Mouse (Mus musculus) CH12.LX (cell line): ENCODE data around the gene Slc15a5. TPM values are rescaled to one million over a fixed set of nuclear protein-coding genes. Genes with fewer than 3 reads are reported as not detected.

Experiments used
- DNase-seq: peaks from one replicate; pipeline ENCODE4 v3.0.0-alpha.2; 2013; ENCODE audit errors: extremely low read depth
- H3K27ac ChIP-seq: 2 replicates; pipeline ENCODE4 v1.5.1; 2012; ENCODE audit warnings: low read depth, mild to moderate bottlenecking, control low read depth, moderate library complexity; ENCODE audit not compliant: insufficient read depth
- H3K27me3 ChIP-seq: replicated peaks from 2 replicates; pipeline ENCODE3; 2012; ENCODE audit warnings: inconsistent platforms
- H3K36me3 ChIP-seq, 2 experiments: replicated peaks in 1 of 2; 2 replicates each; pipeline versions ENCODE3 to v1.6.1; 2012; ENCODE audit warnings: inconsistent platforms in 1 of 2, low read length in 1 of 2, mild to moderate bottlenecking in 1 of 2, mixed read lengths in 1 of 2, moderate library complexity in 1 of 2; ENCODE audit not compliant: control insufficient read depth in 1 of 2, insufficient read depth in 1 of 2
- H3K4me1 ChIP-seq, 2 experiments: 2 replicates each; pipeline ENCODE4 v1.6.1; 2012; ENCODE audit warnings: inconsistent platforms in 1 of 2, moderate library complexity in 1 of 2; ENCODE audit not compliant: insufficient read depth in 2 of 2, control insufficient read depth in 1 of 2
- H3K4me2 ChIP-seq: 2 replicates; pipeline ENCODE4 v1.6.1; 2012; ENCODE audit warnings: low read depth, mild to moderate bottlenecking, control low read depth; ENCODE audit not compliant: poor library complexity, insufficient read depth, severe bottlenecking
- H3K4me3 ChIP-seq, 3 experiments: fragments of 150-350 bp in 1 of 3; sonication (generic) in 1 of 3; replicated peaks in 1 of 3; 2 replicates each; pipeline versions ENCODE3 to v1.5.1; 2011 to 2012; ENCODE audit warnings: low read depth in 2 of 3, low read length in 2 of 3, mild to moderate bottlenecking in 2 of 3, moderate library complexity in 2 of 3, control low read depth in 1 of 3, improper control_type of control experiment in 1 of 3, inconsistent platforms in 1 of 3, mixed read lengths in 1 of 3; ENCODE audit not compliant: poor library complexity in 1 of 3
- H3K79me2 ChIP-seq: replicated peaks from 2 replicates; pipeline ENCODE4 v1.6.1; 2012; ENCODE audit warnings: mild to moderate bottlenecking, moderate library complexity; ENCODE audit not compliant: control insufficient read depth, poor library complexity, insufficient read depth, severe bottlenecking; ENCODE audit errors: extremely low read depth
- H3K9ac ChIP-seq: 2 replicates; pipeline ENCODE4 v1.6.1; 2012; ENCODE audit warnings: low read depth, mild to moderate bottlenecking, control low read depth, moderate library complexity; ENCODE audit not compliant: insufficient read depth
- H3K9me3 ChIP-seq: replicated peaks from 2 replicates; pipeline ENCODE3; 2012; ENCODE audit warnings: low read length, inconsistent platforms, mixed read lengths
- CHD1 ChIP-seq: IDR thresholded peaks from 2 replicates; pipeline ENCODE4 v1.6.1; 2012; ENCODE audit warnings: low read depth, low read length, improper control_type of control experiment, inconsistent platforms
- CHD2 ChIP-seq: IDR thresholded peaks from 2 replicates; pipeline ENCODE4 v1.6.1; 2011; ENCODE audit warnings: low read length, improper control_type of control experiment
- EP300 ChIP-seq: IDR thresholded peaks from 2 replicates; pipeline ENCODE4 v1.6.1; 2011; ENCODE audit warnings: low read length, improper control_type of control experiment
- GABPA ChIP-seq: IDR thresholded peaks from 2 replicates; pipeline ENCODE4 v1.6.1; 2012; ENCODE audit warnings: low read depth, low read length, improper control_type of control experiment, inconsistent platforms; ENCODE audit not compliant: insufficient replicate concordance
- HCFC1 ChIP-seq: IDR thresholded peaks from 2 replicates; pipeline ENCODE4 v1.6.1; 2012; ENCODE audit warnings: low read depth, mild to moderate bottlenecking, inconsistent platforms, low read length, improper control_type of control experiment
- JUN ChIP-seq: IDR thresholded peaks from 2 replicates; pipeline ENCODE4 v1.6.1; 2011; ENCODE audit warnings: low read depth, mild to moderate bottlenecking, low read length, improper control_type of control experiment, moderate library complexity; ENCODE audit not compliant: insufficient read depth
- JUND ChIP-seq: conservative IDR thresholded peaks from 2 replicates; pipeline ENCODE4 v1.6.1; 2011; ENCODE audit warnings: low read depth, low read length, improper control_type of control experiment
- KAT2A ChIP-seq: IDR thresholded peaks from 2 replicates; pipeline ENCODE4 v1.6.1; 2012; ENCODE audit warnings: low read length, improper control_type of control experiment, inconsistent platforms; ENCODE audit not compliant: insufficient replicate concordance
- MAFK ChIP-seq: IDR thresholded peaks from 2 replicates; pipeline ENCODE4 v1.6.1; 2011; ENCODE audit warnings: low read length, improper control_type of control experiment; ENCODE audit not compliant: insufficient replicate concordance
- MAZ ChIP-seq: IDR thresholded peaks from 2 replicates; pipeline ENCODE4 v1.6.1; 2012; ENCODE audit warnings: low read depth, mild to moderate bottlenecking, inconsistent platforms, low read length, improper control_type of control experiment, moderate library complexity
- MEF2A ChIP-seq: IDR thresholded peaks from 2 replicates; pipeline ENCODE4 v1.6.1; 2014; ENCODE audit warnings: low read depth, mild to moderate bottlenecking, inconsistent platforms, low read length, improper control_type of control experiment, borderline replicate concordance
- MYC ChIP-seq: IDR thresholded peaks from 2 replicates; pipeline ENCODE4 v1.6.1; 2011; ENCODE audit warnings: low read depth, mild to moderate bottlenecking, improper control_type of control experiment, low read length
- NRF1 ChIP-seq: IDR thresholded peaks from 2 replicates; pipeline ENCODE4 v1.6.1; 2014; ENCODE audit warnings: low read depth, mild to moderate bottlenecking, inconsistent platforms, low read length, improper control_type of control experiment, moderate library complexity
- PAX5 ChIP-seq: IDR thresholded peaks from 2 replicates; pipeline ENCODE4 v1.6.1; 2012; ENCODE audit warnings: low read length, inconsistent platforms, mixed read lengths
- RAD21 ChIP-seq: IDR thresholded peaks from 2 replicates; pipeline ENCODE4 v1.6.1; 2011; ENCODE audit warnings: low read depth, mild to moderate bottlenecking, low read length, improper control_type of control experiment, moderate library complexity
- RCOR1 ChIP-seq: conservative IDR thresholded peaks from 2 replicates; pipeline ENCODE4 v1.6.1; 2012; ENCODE audit warnings: low read depth, mild to moderate bottlenecking, inconsistent platforms, low read length, improper control_type of control experiment
- TBP ChIP-seq: conservative IDR thresholded peaks from 2 replicates; pipeline ENCODE4 v1.6.1; 2011; ENCODE audit warnings: low read depth, low read length, improper control_type of control experiment
- UBTF ChIP-seq: IDR thresholded peaks from 2 replicates; pipeline ENCODE4 v1.6.1; 2012; ENCODE audit warnings: low read depth, mild to moderate bottlenecking, inconsistent platforms, low read length, improper control_type of control experiment, moderate library complexity
- USF1 ChIP-seq: IDR thresholded peaks from 2 replicates; pipeline ENCODE4 v1.6.1; 2014; ENCODE audit warnings: low read depth, mild to moderate bottlenecking, inconsistent platforms, low read length, improper control_type of control experiment
- USF2 ChIP-seq: conservative IDR thresholded peaks from 2 replicates; pipeline ENCODE4 v1.6.1; 2011; ENCODE audit warnings: low read depth, low read length, improper control_type of control experiment
- ZC3H11A ChIP-seq: IDR thresholded peaks from 2 replicates; pipeline ENCODE4 v1.6.1; 2012; ENCODE audit warnings: low read depth, mild to moderate bottlenecking, inconsistent platforms, low read length, improper control_type of control experiment
- ZKSCAN1 ChIP-seq: IDR thresholded peaks from 2 replicates; pipeline ENCODE4 v1.6.1; 2012; ENCODE audit warnings: low read depth, inconsistent platforms, low read length, improper control_type of control experiment, borderline replicate concordance
- ZMIZ1 ChIP-seq: IDR thresholded peaks from 2 replicates; pipeline ENCODE4 v1.6.1; 2012; ENCODE audit warnings: low read depth, mild to moderate bottlenecking, inconsistent platforms, low read length, improper control_type of control experiment
- ZNF384 ChIP-seq: IDR thresholded peaks from 2 replicates; pipeline ENCODE4 v1.6.1; 2012; ENCODE audit warnings: low read depth, low read length, improper control_type of control experiment, inconsistent platforms
- dilution Hi-C: fragments of 300-500 bp; cut with MboI; formaldehyde crosslinking; loops from 2 replicates; pipeline ENCODE4 v1.14.3; 2020; ENCODE audit warnings: low sequenced_read_pairs; ENCODE audit not compliant: extremely low pct_unique_long_range_greater_than_20kb, extremely low pct_ligation_motif_present
- in situ Hi-C: fragments of 300-500 bp; cut with MboI; formaldehyde crosslinking; loops from 3 replicates; pipeline ENCODE4 v1.14.3; 2019; ENCODE audit warnings: low sequenced_read_pairs, low pct_ligation_motif_present, low pct_unique_long_range_greater_than_20kb, mixed read lengths
- polyA plus RNA-seq: library from polyadenylated mRNA; unstranded; fragments of >175 nt; gene quantifications from 2 replicates; pipeline ENCODE4 v1.2.1, GENCODE M21; 2012; ENCODE audit warnings: low read depth; ENCODE audit not compliant: insufficient read length
- total RNA-seq, 2 experiments: library from RNA; depleted of rRNA; stranded (reverse); fragments of 300-350 nt in 1 of 2; fragments of >200 nt in 1 of 2; gene quantifications; 2 replicates each; pipeline ENCODE4 v1.2.3; 2012 to 2014

The Slc15a5 gene
- total and polyA plus RNA-seq, 3 experiments: not detected

DNA sequence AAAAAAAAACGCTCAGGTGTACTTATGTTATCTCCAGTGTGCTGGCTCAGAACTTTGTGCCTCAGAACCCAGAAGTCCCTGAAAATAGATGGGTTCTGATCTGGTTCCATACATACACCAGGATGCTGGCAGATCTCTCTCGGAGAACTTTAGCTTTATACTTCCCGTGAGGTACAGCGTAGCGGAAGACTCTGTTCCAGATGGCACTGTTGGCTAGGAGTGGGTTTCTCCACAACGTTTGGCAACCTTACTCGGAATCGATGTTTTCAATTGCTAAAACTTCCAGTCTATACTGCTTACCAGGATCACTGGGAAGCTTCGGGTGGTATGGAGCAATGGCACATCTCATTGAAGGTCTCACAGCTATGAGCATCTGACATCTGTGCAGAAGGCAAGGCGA lies 9.8 kb downstream of the Slc15a5 start:
- no peaks in the 10 kb centered on the region for H3K27me3 ChIP-seq
- no peaks in the 10 kb centered on the region for H3K4me1 ChIP-seq
- no peak overlapping the region for H3K4me3 ChIP-seq
- H3K4me2 ChIP-seq: no peak overlapping the region
- dilution Hi-C loops (no loop called here), in situ Hi-C loops (no loop called here)
- TF ChIP-seq MYC: no peak
- H3K27ac ChIP-seq: no peak overlapping the region
- H3K79me2 ChIP-seq: no peaks in the 10 kb centered on the region
- no peak overlapping the region for H3K9ac ChIP-seq
- H3K36me3 ChIP-seq: no peaks in the 10 kb centered on the region
- no peak for DNase-seq
- H3K9me3 ChIP-seq: peaks cover 32% of the 10 kb centered on the region

DNA sequence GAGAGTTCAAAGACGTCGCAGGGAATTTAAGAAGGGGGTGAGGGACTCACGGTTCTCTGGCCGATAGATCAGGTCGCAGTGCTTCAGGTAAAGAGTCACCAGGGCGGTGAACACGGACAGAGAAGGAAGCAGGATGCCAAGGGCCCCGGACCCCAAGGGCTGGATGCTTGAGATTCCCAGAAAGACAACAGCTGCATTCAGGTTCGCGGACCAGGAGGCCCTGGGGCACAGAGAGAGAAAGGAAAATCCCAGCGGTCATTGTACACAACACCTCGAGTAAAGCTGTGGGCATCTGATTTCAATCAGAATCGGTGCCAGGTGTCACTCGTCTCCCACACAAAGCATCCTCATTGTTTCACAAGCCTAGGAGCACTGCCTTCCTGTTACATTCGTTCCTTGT lies 24.1 kb downstream of the Slc15a5 start:
- no peak overlapping the region for H3K9ac ChIP-seq
- dilution Hi-C loops (no loop called here), in situ Hi-C loops (no loop called here)
- no peaks in the 10 kb centered on the region for H3K79me2 ChIP-seq
- H3K4me3 ChIP-seq: no peak overlapping the region
- no peak overlapping the region for H3K4me2 ChIP-seq
- peaks cover 59% of the 10 kb centered on the region for H3K9me3 ChIP-seq
- H3K4me1 ChIP-seq: no peaks in the 10 kb centered on the region
- no peak for TF ChIP-seq EP300
- TF ChIP-seq KAT2A: no peak
- no peak for TF ChIP-seq CHD1
- no peak for TF ChIP-seq MYC
- TF ChIP-seq GABPA: no peak
- no peak for TF ChIP-seq USF2
- no peak for TF ChIP-seq MAFK
- no peak for TF ChIP-seq RCOR1
- TF ChIP-seq ZMIZ1: no peak
- TF ChIP-seq MAZ: no peak
- TF ChIP-seq JUN: no peak
- TF ChIP-seq MEF2A: no peak
- TF ChIP-seq ZNF384: no peak
- DNase-seq: no peak
- no peaks in the 10 kb centered on the region for H3K27me3 ChIP-seq
- no peaks in the 10 kb centered on the region for H3K36me3 ChIP-seq
- H3K27ac ChIP-seq: no peak overlapping the region

DNA sequence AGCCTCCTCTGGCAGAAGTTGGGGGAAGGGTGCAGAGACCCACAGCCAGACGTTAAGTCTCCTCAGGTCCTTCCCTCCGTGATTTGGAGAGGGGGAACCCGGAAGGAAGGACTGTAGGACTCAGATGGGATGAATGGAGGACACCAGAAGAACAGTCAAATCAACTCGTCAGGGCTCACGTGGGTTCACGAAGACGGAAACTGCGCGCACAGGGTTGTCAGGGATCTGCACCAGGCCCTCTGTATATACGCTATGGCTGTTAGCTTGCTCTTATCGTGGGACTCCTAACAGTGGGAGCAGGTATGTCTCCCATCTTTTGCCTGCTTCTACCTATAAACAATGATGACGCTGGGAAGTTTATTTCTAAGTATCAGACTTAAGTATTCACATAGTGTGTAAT lies 24.8 kb downstream of the Slc15a5 start:
- no peak overlapping the region for H3K9ac ChIP-seq
- in situ Hi-C loops: no loop called here
- H3K36me3 ChIP-seq: no peaks in the 10 kb centered on the region
- peaks cover 54% of the 10 kb centered on the region for H3K9me3 ChIP-seq
- no peak for DNase-seq
- TF ChIP-seq USF1 (no peak), JUN (no peak), RAD21 (no peak), ZKSCAN1 (no peak), NRF1 (no peak), CHD1 (no peak), TBP (no peak), PAX5 (no peak), RCOR1 (no peak), UBTF (no peak), JUND (no peak), MAZ (no peak), ZNF384 (no peak), CHD2 (no peak), ZC3H11A (no peak), USF2 (no peak), HCFC1 (no peak)
- TF ChIP-seq, all 38 proteins: peak for 0
- Histone ChIP-seq H3K4me2 (no peak overlapping the region), H3K79me2 (no peaks in the 10 kb centered on the region), H3K27ac (no peak overlapping the region), H3K4me3 (no peak overlapping the region), H3K27me3 (no peaks in the 10 kb centered on the region), H3K4me1 (no peaks in the 10 kb centered on the region)
- dilution Hi-C loops: no loop called here
